Mouse (Mus musculus) midbrain, embryonic 14.5 days (tissue): ENCODE data around the gene Tomm6. TPM values are rescaled to one million over a fixed set of nuclear protein-coding genes. Genes with fewer than 3 reads are reported as not detected.

Experiments
- ATAC-seq: fragments of 200-750 bp; cut with Nextera tagmentation; 2 replicates; pipeline ENCODE4 v1.8.0; 2017; ENCODE audit warnings: moderate number of reproducible peaks, moderate library complexity; ENCODE audit not compliant: low FRiP score, low TSS enrichment
- DNase-seq: peaks from one replicate; pipeline ENCODE4 v3.0.0-alpha.2; 2015
- H3K27ac ChIP-seq: fragments of 300-500 bp; sonication (generic); replicated peaks from 2 replicates; pipeline ENCODE4 v1.5.1; 2014; ENCODE audit warnings: mild to moderate bottlenecking, low read depth, low read length, moderate library complexity
- H3K27me3 ChIP-seq: fragments of 300-500 bp; sonication (generic); 2 replicates; pipeline ENCODE4 v1.6.1; 2014; ENCODE audit warnings: low read length, control low read depth, mixed read lengths; ENCODE audit not compliant: control insufficient read depth, insufficient read depth
- H3K36me3 ChIP-seq: fragments of 300-500 bp; sonication (generic); 2 replicates; pipeline ENCODE4 v1.6.1; 2014; ENCODE audit warnings: low read length, control low read depth; ENCODE audit not compliant: control insufficient read depth, insufficient read depth
- H3K4me1 ChIP-seq: fragments of 300-500 bp; sonication (generic); 2 replicates; pipeline ENCODE4 v1.6.1; 2014; ENCODE audit warnings: mild to moderate bottlenecking, antibody characterized with exemption, low read length, control low read depth; ENCODE audit not compliant: control insufficient read depth, insufficient read depth
- H3K4me2 ChIP-seq: fragments of 300-500 bp; sonication (generic); 2 replicates; pipeline ENCODE4 v1.6.1; 2014; ENCODE audit warnings: mild to moderate bottlenecking, low read length, moderate library complexity
- H3K4me3 ChIP-seq: fragments of 300-500 bp; sonication (generic); replicated peaks from 2 replicates; pipeline ENCODE4 v1.5.1; 2014; ENCODE audit warnings: low read depth, low read length
- H3K9ac ChIP-seq: fragments of 300-500 bp; sonication (generic); replicated peaks from 2 replicates; pipeline ENCODE4 v1.6.1; 2014; ENCODE audit warnings: mild to moderate bottlenecking, low read length, moderate library complexity
- H3K9me3 ChIP-seq: fragments of 300-500 bp; sonication (generic); 2 replicates; pipeline ENCODE4 v1.6.1; 2016; ENCODE audit warnings: low read length, control low read depth, mixed read lengths; ENCODE audit not compliant: control insufficient read depth
- WGBS: fragments of 180-500 bp; shearing (Covaris S2); extraction: QIAGEN DNeasy Blood & Tissue Kit; methylation state at CpG from one replicate; pipeline ENCODE4 v1.1.7; 2014; 5-methylcytosine and 5-hydroxymethylcytosine counted together
- polyA plus RNA-seq: library from polyadenylated mRNA; unstranded; fragments of >200 nt; fragmentation: Nextera tagmentation; extraction: Ambion mirVana; gene quantifications from 2 replicates; pipeline ENCODE4 v1.2.1, GENCODE M21; 2014

The Tomm6 gene
- polyA plus RNA-seq, 1 experiment from 2014 or later: 298 TPM

DNA sequence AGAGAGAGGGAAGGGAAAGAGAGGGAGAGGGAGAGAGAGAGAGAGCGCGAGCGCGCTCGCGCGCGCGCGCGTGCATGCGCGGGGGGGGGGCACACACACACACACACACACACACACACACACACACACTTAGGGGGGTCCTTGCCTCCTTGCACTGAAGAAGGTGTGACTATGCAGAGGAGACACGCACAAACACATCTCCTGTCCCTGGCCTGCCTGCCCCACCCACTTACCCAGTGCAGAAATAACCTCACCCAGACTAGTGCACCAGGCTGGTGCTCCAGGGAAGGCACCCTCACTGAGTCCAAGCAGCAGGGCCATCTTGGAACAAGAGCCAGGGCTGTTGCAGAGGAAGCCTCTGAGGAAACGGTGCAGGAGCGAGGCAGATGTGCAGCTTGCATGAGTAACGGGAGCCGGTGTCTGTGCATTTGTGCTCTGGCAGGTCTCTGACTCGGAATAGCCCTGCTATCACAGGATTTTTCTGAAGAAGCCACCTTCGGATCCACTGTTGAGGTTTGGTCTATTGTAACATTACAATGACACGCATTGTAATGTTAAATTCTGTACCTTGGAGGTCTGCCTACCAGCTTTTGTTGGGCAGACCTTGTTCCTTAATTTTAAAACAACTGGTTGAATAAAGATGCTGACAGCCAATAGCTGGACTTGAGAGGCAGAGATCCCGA is 24.8 kb upstream of the Tomm6 start:
- peak; percentile 27 for DNase-seq

DNA sequence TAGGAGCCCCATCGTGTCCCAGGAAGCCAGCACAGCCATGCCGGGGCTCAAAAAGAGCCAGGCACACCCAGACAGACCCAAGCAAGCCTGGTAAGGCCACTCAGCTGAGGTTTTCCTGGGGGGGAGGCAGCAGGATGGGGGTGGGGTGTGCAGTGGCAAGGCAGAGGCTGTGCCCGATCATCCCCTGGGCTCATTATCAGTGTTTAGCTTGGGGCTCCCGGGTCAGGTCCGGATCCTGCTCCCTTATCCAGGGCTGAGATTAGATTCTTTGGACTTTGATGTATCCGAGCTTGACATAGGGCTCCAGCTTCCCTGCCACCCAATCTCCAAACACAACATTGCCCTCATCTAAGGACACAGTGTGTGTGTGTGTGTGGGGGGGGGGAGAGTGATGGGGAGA is 23.7 kb upstream of the Tomm6 start:
- 71% methylated on average over 6 of the region's 6 CpGs for WGBS
- Histone ChIP-seq H3K9ac (no peak overlapping the region), H3K27ac (no peak overlapping the region), H3K4me2 (no peak overlapping the region), H3K27me3 (no peaks in the 10 kb centered on the region), H3K36me3 (no peaks in the 10 kb centered on the region), H3K9me3 (no peaks in the 10 kb centered on the region), H3K4me3 (no peak overlapping the region), H3K4me1 (no peaks in the 10 kb centered on the region)
- no peak for DNase-seq
- ATAC-seq: no peak

More for the DNA sequence above, 24.8 kb upstream of the Tomm6 start:
- Histone ChIP-seq H3K4me2 (peak overlapping the region; percentile 12; the same call in 1 of the 2 replicates), H3K4me3 (no peak overlapping the region), H3K9ac (no peak overlapping the region), H3K4me1 (no peaks in the 10 kb centered on the region), H3K27me3 (no peaks in the 10 kb centered on the region), H3K27ac (no peak overlapping the region; the same call in 1 of the 2 replicates), H3K36me3 (no peaks in the 10 kb centered on the region), H3K9me3 (no peaks in the 10 kb centered on the region)
- WGBS: 49% methylated on average over 17 of the region's 22 CpGs
- ATAC-seq: no peak

DNA sequence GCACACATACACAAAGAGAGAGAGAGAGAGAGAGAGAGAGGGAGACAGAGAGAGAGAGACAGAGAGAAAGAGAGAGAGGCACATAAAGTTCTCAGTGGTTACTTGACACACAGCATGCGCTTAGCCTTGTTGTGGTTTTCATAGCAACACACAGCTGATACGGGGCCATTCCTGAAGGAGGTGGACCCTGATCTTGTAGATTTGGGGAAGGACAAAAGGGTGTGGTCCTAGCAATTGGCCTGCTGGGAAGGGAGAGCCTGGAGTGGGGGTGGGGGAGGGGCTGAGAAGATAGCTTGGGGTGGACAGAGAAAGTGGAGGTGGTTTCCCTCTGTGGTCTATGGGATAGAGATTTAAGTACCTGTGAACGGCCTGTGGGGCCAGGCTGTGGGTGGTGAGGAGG is 21.9 kb upstream of the Tomm6 start:
- no peaks in the 10 kb centered on the region for H3K4me1 ChIP-seq
- H3K9me3 ChIP-seq: no peaks in the 10 kb centered on the region
- no peak overlapping the region for H3K9ac ChIP-seq
- no peak overlapping the region for H3K4me2 ChIP-seq
- no peaks in the 10 kb centered on the region for H3K27me3 ChIP-seq
- no peak overlapping the region for H3K27ac ChIP-seq
- 83% methylated on average over 3 of the region's 3 CpGs for WGBS
- no peak overlapping the region for H3K4me3 ChIP-seq
- H3K36me3 ChIP-seq: peaks cover 2% of the 10 kb centered on the region; the same call in 1 of the 2 replicates
- DNase-seq (no peak), ATAC-seq (no peak)

DNA sequence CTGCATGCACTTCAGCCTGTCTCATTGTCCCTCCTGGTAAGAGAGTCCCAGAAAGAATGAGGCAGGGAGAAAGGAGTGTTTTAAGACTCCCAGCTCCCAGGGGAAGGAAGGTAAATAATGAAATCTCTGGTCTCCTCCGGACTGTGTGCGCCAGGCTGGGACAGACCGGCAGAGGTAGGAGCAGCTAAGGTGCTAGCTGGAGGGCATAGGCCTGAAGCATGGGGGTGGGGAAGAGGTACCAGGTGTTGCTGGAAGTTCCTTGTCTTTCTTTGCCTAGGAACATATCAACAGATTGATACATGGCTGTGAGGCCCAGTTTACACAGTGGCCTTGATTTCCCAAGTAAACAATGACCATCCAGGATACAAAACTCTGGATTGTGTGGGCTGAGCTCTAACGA is 20.8 kb upstream of the Tomm6 start:
- no peaks in the 10 kb centered on the region for H3K4me1 ChIP-seq
- DNase-seq (no peak), ATAC-seq (no peak)
- H3K9me3 ChIP-seq: no peaks in the 10 kb centered on the region
- peaks cover 7% of the 10 kb centered on the region for H3K36me3 ChIP-seq
- no peaks in the 10 kb centered on the region for H3K27me3 ChIP-seq
- no peak overlapping the region for H3K4me2 ChIP-seq
- WGBS: 80% methylated on average over 4 of the region's 4 CpGs
- H3K27ac ChIP-seq: no peak overlapping the region
- no peak overlapping the region for H3K9ac ChIP-seq
- no peak overlapping the region for H3K4me3 ChIP-seq

DNA sequence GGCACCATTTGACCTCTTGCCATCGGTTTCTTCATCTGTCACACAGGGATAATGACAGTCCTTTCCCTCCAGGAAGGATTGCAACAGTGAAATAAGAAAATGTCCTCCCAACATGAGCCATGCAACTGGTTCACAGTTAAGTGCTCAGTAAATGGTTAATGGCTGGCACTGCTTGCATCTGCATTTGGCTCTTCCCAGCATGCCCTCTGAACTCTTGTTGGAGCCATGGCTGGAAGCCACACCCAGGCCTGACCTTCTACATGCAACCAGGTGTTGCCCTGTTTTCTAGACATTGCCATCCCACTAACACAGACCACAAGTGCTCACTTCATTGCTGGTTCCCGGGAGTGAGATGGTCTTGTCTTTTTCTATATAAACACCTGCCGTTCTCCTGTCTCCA is 19.8 kb upstream of the Tomm6 start:
- WGBS: 88% methylated on average over 3 of the region's 3 CpGs
- no peak for DNase-seq

DNA sequence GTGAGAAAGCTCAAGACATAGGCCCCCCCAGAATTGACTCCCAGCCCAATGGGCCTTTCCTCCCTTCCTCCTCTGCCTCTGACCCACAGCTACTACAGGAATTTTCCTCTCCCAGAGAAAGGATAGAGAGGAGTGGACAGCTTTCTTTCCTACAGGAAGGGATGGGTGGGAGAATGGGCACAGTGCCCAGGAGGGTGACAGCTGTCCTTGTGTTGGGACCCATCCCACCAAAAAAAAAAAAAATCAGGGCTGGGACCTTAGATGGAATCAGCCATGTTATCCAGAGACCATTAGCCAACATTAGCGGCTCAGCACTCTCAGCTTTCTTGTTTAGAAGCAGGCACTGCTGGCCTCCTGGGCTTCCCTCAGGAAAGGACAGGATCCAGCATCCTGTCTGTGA is 18.0 kb upstream of the Tomm6 start:
- no peak overlapping the region for H3K4me3 ChIP-seq
- 81% methylated on average over 1 of the region's 1 CpGs for WGBS
- no peak overlapping the region for H3K9ac ChIP-seq
- no peaks in the 10 kb centered on the region for H3K4me1 ChIP-seq
- ATAC-seq (no peak), DNase-seq (no peak)
- 0 out of 2 replicates have a peak, but pooled peaks cover 3% of the 10 kb centered on the region for H3K27me3 ChIP-seq
- H3K4me2 ChIP-seq: no peak overlapping the region
- H3K9me3 ChIP-seq: no peaks in the 10 kb centered on the region
- no peak overlapping the region for H3K27ac ChIP-seq
- peaks cover 35% of the 10 kb centered on the region for H3K36me3 ChIP-seq

More for the DNA sequence above, 19.8 kb upstream of the Tomm6 start:
- ATAC-seq: no peak
- H3K27me3 ChIP-seq: 0 out of 2 replicates have a peak, but pooled peaks cover under 1% of the 10 kb centered on the region
- H3K36me3 ChIP-seq: peaks cover 17% of the 10 kb centered on the region
- no peaks in the 10 kb centered on the region for H3K4me1 ChIP-seq
- H3K9ac ChIP-seq: no peak overlapping the region
- no peak overlapping the region for H3K4me2 ChIP-seq
- H3K27ac ChIP-seq: no peak overlapping the region
- no peaks in the 10 kb centered on the region for H3K9me3 ChIP-seq
- H3K4me3 ChIP-seq: no peak overlapping the region

DNA sequence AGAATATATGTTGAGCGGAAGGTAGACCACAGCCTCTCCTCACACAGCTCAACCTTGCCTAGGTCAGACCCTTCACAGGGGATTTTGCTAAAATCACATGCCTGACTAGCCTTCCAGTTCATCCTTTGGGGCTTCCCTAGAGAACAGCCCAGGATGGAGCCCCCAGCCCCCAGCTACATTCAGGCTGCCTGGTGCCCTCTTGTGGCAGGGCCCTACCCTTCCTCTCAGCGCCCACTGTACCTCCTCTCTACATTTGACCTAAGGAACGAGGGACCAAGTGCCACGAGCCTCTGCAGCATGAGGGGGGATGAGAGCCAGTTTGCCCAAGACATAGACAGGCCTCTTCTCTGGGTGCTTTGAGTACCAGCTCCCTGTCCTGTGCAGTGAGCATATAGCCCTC is 16.5 kb upstream of the Tomm6 start:
- Histone ChIP-seq H3K9ac (no peak overlapping the region), H3K27ac (no peak overlapping the region), H3K36me3 (peaks cover 43% of the 10 kb centered on the region), H3K27me3 (0 out of 2 replicates have a peak, but pooled peaks cover 3% of the 10 kb centered on the region), H3K4me1 (no peaks in the 10 kb centered on the region), H3K9me3 (no peaks in the 10 kb centered on the region), H3K4me2 (no peak overlapping the region), H3K4me3 (no peak overlapping the region)
- WGBS: 96% methylated on average over 4 of the region's 4 CpGs
- ATAC-seq (no peak), DNase-seq (no peak)

DNA sequence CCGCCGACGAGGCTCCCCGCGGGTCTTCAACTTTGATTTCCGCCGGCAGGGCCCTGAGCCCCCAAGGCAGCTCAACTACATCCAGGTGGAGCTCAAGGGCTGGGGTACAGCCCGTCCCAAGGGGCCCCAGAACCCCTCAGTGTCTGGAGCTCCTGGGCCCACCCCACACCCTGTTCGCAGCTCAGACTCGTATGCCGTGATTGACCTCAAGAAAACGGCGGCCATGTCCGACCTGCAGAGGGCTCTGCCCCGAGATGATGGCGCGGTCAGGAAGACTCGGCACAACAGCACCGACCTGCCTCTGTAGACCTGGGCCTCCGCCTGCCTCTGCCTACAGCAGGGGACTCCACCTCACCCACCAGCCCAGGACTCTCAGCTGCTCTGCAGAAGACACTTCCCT is 15.4 kb upstream of the Tomm6 start:
- H3K9me3 ChIP-seq: no peaks in the 10 kb centered on the region
- H3K36me3 ChIP-seq: peaks cover 52% of the 10 kb centered on the region
- no peak overlapping the region for H3K4me3 ChIP-seq
- 0 out of 2 replicates have a peak, but pooled peaks cover 3% of the 10 kb centered on the region for H3K27me3 ChIP-seq
- no peak overlapping the region for H3K9ac ChIP-seq
- no peak for DNase-seq
- ATAC-seq: no peak
- no peak overlapping the region for H3K27ac ChIP-seq
- no peaks in the 10 kb centered on the region for H3K4me1 ChIP-seq
- 37% methylated on average over 20 of the region's 20 CpGs for WGBS
- no peak overlapping the region for H3K4me2 ChIP-seq
